Comparison of ENCODE assay signal across 30 mouse cellular contexts in genomic region chr3:81243591-81243990, GRCm38 (mm10).
DNase-seq lines count a peak whose midpoint lies in the region; ATAC-seq lines count a peak whose summit lies in the region.
"Had no signal": no experiment of that assay in that cellular context is flagged by ENCODE, and none has a peak within 500 bp of the region (broad histone marks: within the 10 kb centered on the region; RNA-seq: fewer than 3 reads in every experiment).

No protein-coding gene starts in this region.

- H3K4me1 ChIP-seq in embryonic facial prominence, embryonic 10.5 days: peaks cover 25% of the 10 kb centered on the region
- H3K4me1 ChIP-seq in embryonic facial prominence, embryonic 12.5 days: peaks cover 13% of the 10 kb centered on the region; the same call in 1 of the 2 replicates
- peaks cover 16% of the 10 kb centered on the region for H3K4me1 ChIP-seq in limb, embryonic 12.5 days (replicated peaks)
- H3K4me1 ChIP-seq: forebrain, embryonic 15.5 days; lung, embryonic 15.5 days; neural tube, embryonic 12.5 days had no signal

- no peaks in the 10 kb centered on the region for H3K9me3 ChIP-seq in embryonic facial prominence, embryonic 10.5 days
- no peaks in the 10 kb centered on the region for H3K9me3 ChIP-seq in embryonic facial prominence, embryonic 12.5 days
- no peaks in the 10 kb centered on the region for H3K9me3 ChIP-seq in limb, embryonic 12.5 days
- H3K9me3 ChIP-seq: embryonic facial prominence, embryonic 15.5 days; forebrain, embryonic 15.5 days; G1E; hindbrain, embryonic 10.5 days; limb, embryonic 15.5 days; lung, embryonic 15.5 days; neural tube, embryonic 12.5 days had no signal

- no peak overlapping the region for H3K9ac ChIP-seq in embryonic facial prominence, embryonic 12.5 days
- no peak overlapping the region for H3K9ac ChIP-seq in limb, embryonic 12.5 days (replicated peaks)
- H3K9ac ChIP-seq: embryonic facial prominence, embryonic 15.5 days; forebrain, embryonic 15.5 days; limb, embryonic 15.5 days; liver, embryonic 14.5 days; lung, embryonic 15.5 days; neural tube, embryonic 12.5 days had no signal

- 30% methylated on average over 6 of the region's 6 CpGs for WGBS in embryonic facial prominence, embryonic 10.5 days
- WGBS in embryonic facial prominence, embryonic 12.5 days: 13% methylated on average over 6 of the region's 6 CpGs
- WGBS in limb, embryonic 12.5 days: 9% methylated on average over 6 of the region's 6 CpGs

- H3K36me3 ChIP-seq in embryonic facial prominence, embryonic 10.5 days (replicated peaks): no peaks in the 10 kb centered on the region
- no peaks in the 10 kb centered on the region for H3K36me3 ChIP-seq in embryonic facial prominence, embryonic 12.5 days
- H3K36me3 ChIP-seq in limb, embryonic 12.5 days: no peaks in the 10 kb centered on the region
- H3K36me3 ChIP-seq: embryonic facial prominence, embryonic 15.5 days; forebrain, embryonic 15.5 days; G1E; hindbrain, embryonic 10.5 days; limb, embryonic 15.5 days; lung, embryonic 15.5 days; neural tube, embryonic 12.5 days had no signal

- H3K27ac ChIP-seq in embryonic facial prominence, embryonic 10.5 days (replicated peaks): peak overlapping the region; percentile 75
- peak overlapping the region; percentile 30 for H3K27ac ChIP-seq in embryonic facial prominence, embryonic 12.5 days
- peak overlapping the region; percentile 69; the same call in 1 of the 2 replicates for H3K27ac ChIP-seq in limb, embryonic 12.5 days
- H3K27ac ChIP-seq: embryonic facial prominence, embryonic 15.5 days; forebrain, embryonic 15.5 days; hindbrain, embryonic 10.5 days; limb, embryonic 15.5 days; liver, embryonic 14.5 days; lung, embryonic 15.5 days; neural tube, embryonic 12.5 days had no signal

- no peak overlapping the region for H3K4me2 ChIP-seq in embryonic facial prominence, embryonic 12.5 days (replicated peaks)
- H3K4me2 ChIP-seq in limb, embryonic 12.5 days: peak overlapping the region; percentile 1; the same call in 1 of the 2 replicates
- H3K4me2 ChIP-seq: embryonic facial prominence, embryonic 15.5 days; forebrain, embryonic 15.5 days; heart, embryonic 11.5 days; limb, embryonic 15.5 days; lung, embryonic 15.5 days; neural tube, embryonic 12.5 days had no signal

- DNase-seq in kidney, adult 9 months: peak; percentile 71
- DNase-seq in kidney, postnatal 10 days: no peak
- no peak for DNase-seq in embryonic facial prominence, embryonic 10.5 days (ENCODE audit: low spot score)
- DNase-seq in testis, postnatal 14 days (ENCODE audit: low spot score): no peak
- no peak for DNase-seq in thymus, adult 18-20 months
- DNase-seq: adrenal gland, adult 2 months; B cell, adult 2 months; cerebellum, adult 11 months; cerebellum, adult 9-11 months; gastrocnemius, postnatal 14 days; layer of hippocampus, postnatal 36 days; lung, postnatal 4 days; midbrain, embryonic 14.5 days; retina, postnatal 1 day; right cerebral cortex, postnatal 25 days; spleen, adult 18-20 months; thymus, adult 2 months had no signal

- no peak overlapping the region for H3K4me3 ChIP-seq in embryonic facial prominence, embryonic 10.5 days
- no peak overlapping the region for H3K4me3 ChIP-seq in embryonic facial prominence, embryonic 12.5 days
- no peak overlapping the region for H3K4me3 ChIP-seq in limb, embryonic 12.5 days (replicated peaks)
- H3K4me3 ChIP-seq: embryonic facial prominence, embryonic 15.5 days; forebrain, embryonic 15.5 days; hindbrain, embryonic 10.5 days; limb, embryonic 15.5 days; lung, embryonic 15.5 days; neural tube, embryonic 12.5 days had no signal

- ATAC-seq in embryonic facial prominence, embryonic 12.5 days (ENCODE audit: insufficient number of reproducible peaks, insufficient read depth, low FRiP score, low TSS enrichment): no peak
- ATAC-seq in limb, embryonic 12.5 days (ENCODE audit: insufficient number of reproducible peaks, insufficient read depth, low FRiP score, low TSS enrichment, low read depth): 0 out of 2 replicates have a peak, but pooled peaks have one; percentile 47
- ATAC-seq: forebrain, embryonic 15.5 days; intestine, postnatal 0 days had no signal

- H3K27me3 ChIP-seq in embryonic facial prominence, embryonic 10.5 days (replicated peaks; ENCODE audit: low read depth, poor library complexity, severe bottlenecking): no peaks in the 10 kb centered on the region
- H3K27me3 ChIP-seq in embryonic facial prominence, embryonic 12.5 days: no peaks in the 10 kb centered on the region
- H3K27me3 ChIP-seq in limb, embryonic 12.5 days: no peaks in the 10 kb centered on the region
- H3K27me3 ChIP-seq: CH12.LX; embryonic facial prominence, embryonic 15.5 days; forebrain, embryonic 15.5 days; limb, embryonic 15.5 days; lung, embryonic 15.5 days; neural tube, embryonic 12.5 days had no signal
